Mouse (Mus musculus) thymus, adult 2 months (tissue): ENCODE results near the gene Rgs3. TPM values are rescaled to one million over a fixed set of nuclear protein-coding genes. Genes with fewer than 3 reads are reported as not detected.

ENCODE experiments used
- DNase-seq: peaks from one replicate; pipeline ENCODE4 v3.0.0; 2021
- H3K27ac ChIP-seq: fragments of 200-500 bp; 2 replicates; pipeline ENCODE4 v1.5.1; 2012; ENCODE audit warnings: low read length, control low read depth; ENCODE audit not compliant: control insufficient read depth, insufficient read depth
- H3K27me3 ChIP-seq: fragments of 200-500 bp; 2 replicates; pipeline ENCODE4 v1.6.1; 2012; ENCODE audit warnings: mild to moderate bottlenecking, low read length, moderate library complexity, mixed read lengths; ENCODE audit not compliant: control insufficient read depth, insufficient read depth
- H3K36me3 ChIP-seq: fragments of 200-500 bp; 2 replicates; pipeline ENCODE4 v1.6.1; 2012; ENCODE audit warnings: mild to moderate bottlenecking, low read length, moderate library complexity; ENCODE audit not compliant: control insufficient read depth, insufficient read depth
- H3K4me1 ChIP-seq: fragments of 200-500 bp; replicated peaks from 2 replicates; pipeline ENCODE4 v1.6.1; 2012; ENCODE audit warnings: low read length; ENCODE audit not compliant: control insufficient read depth, insufficient read depth
- H3K4me3 ChIP-seq: fragments of 200-500 bp; 2 replicates; pipeline ENCODE4 v1.5.1; 2012; ENCODE audit warnings: mild to moderate bottlenecking, low read length, control low read depth, moderate library complexity; ENCODE audit not compliant: control insufficient read depth, insufficient read depth
- CTCF ChIP-seq: fragments of 200-500 bp; IDR thresholded peaks from 2 replicates; pipeline ENCODE4 v1.5.1; 2012; ENCODE audit warnings: mild to moderate bottlenecking, control low read depth, low read length, moderate library complexity, borderline replicate concordance; ENCODE audit not compliant: control insufficient read depth, poor library complexity, insufficient read depth; ENCODE audit errors: extremely low read depth
- POLR2A ChIP-seq: fragments of 200-500 bp; IDR thresholded peaks from 2 replicates; pipeline ENCODE4 v1.6.1; 2012; ENCODE audit warnings: mild to moderate bottlenecking, low read length, control low read depth, moderate library complexity; ENCODE audit not compliant: control insufficient read depth, poor library complexity, insufficient read depth; ENCODE audit errors: extremely low read depth
- WGBS: fragments of 180-500 bp; shearing (Covaris S2); methylation state at CpG from one replicate; pipeline ENCODE4 v1.1.7; 2018; 5-methylcytosine and 5-hydroxymethylcytosine counted together
- polyA plus RNA-seq: library from polyadenylated mRNA; depleted of rRNA; stranded (reverse); fragments of >200 nt; gene quantifications from 2 replicates; pipeline ENCODE4 v1.2.3, GENCODE M21; 2012

The Rgs3 gene
- polyA plus RNA-seq, 1 experiment, result 81.3 TPM

- DNase-seq, result peak; percentile 28
- H3K36me3 ChIP-seq, result no peaks in the 10 kb centered on the region
- WGBS, result 35% methylated on average over 16 of the region's 16 CpGs
- no peak overlapping the region for H3K27ac ChIP-seq
- no peaks in the 10 kb centered on the region for H3K27me3 ChIP-seq
- no peak overlapping the region for H3K4me3 ChIP-seq
- no peak for TF ChIP-seq CTCF
- no peak for TF ChIP-seq POLR2A
- H3K4me1 ChIP-seq, result peaks cover 10% of the 10 kb centered on the region
Measured at GRCm38 (mm10) chr4:62619232-62619964, 59.8 kb downstream of the Rgs3 start.

- no peak overlapping the region for H3K27ac ChIP-seq
- H3K36me3 ChIP-seq, result no peaks in the 10 kb centered on the region
- 95% methylated on average over 3 of the region's 3 CpGs for WGBS
- H3K4me3 ChIP-seq, result no peak overlapping the region
- no peaks in the 10 kb centered on the region for H3K27me3 ChIP-seq
- no peak for DNase-seq
- peaks cover 8% of the 10 kb centered on the region for H3K4me1 ChIP-seq
- TF ChIP-seq POLR2A (no peak), CTCF (no peak)
Measured at GRCm38 (mm10) chr4:62619965-62620244, 60.3 kb downstream of the Rgs3 start.

GRCm38 (mm10) chr4:62621151-62621550 lies 61.5 kb downstream of the Rgs3 start:
- no peak overlapping the region for H3K4me3 ChIP-seq
- H3K27me3 ChIP-seq, result no peaks in the 10 kb centered on the region
- DNase-seq, result no peak
- TF ChIP-seq POLR2A (no peak), CTCF (no peak)
- peaks cover 11% of the 10 kb centered on the region for H3K4me1 ChIP-seq
- H3K27ac ChIP-seq, result no peak overlapping the region
- H3K36me3 ChIP-seq, result no peaks in the 10 kb centered on the region
- WGBS, result 97% methylated on average over 9 of the region's 9 CpGs

- no peak for TF ChIP-seq CTCF
- TF ChIP-seq POLR2A, result no peak
- peaks cover 17% of the 10 kb centered on the region for H3K4me1 ChIP-seq
- H3K4me3 ChIP-seq, result no peak overlapping the region
- no peak overlapping the region for H3K27ac ChIP-seq
- 96% methylated on average over 14 of the region's 14 CpGs for WGBS
- no peak for DNase-seq
- no peaks in the 10 kb centered on the region for H3K36me3 ChIP-seq
- H3K27me3 ChIP-seq, result no peaks in the 10 kb centered on the region
Measured at GRCm38 (mm10) chr4:62621880-62622675, 62.4 kb downstream of the Rgs3 start.

- TF ChIP-seq CTCF (no peak), POLR2A (no peak)
- H3K27ac ChIP-seq, result no peak overlapping the region
- 96% methylated on average over 13 of the region's 13 CpGs for WGBS
Measured at GRCm38 (mm10) chr4:62623251-62624015, 63.8 kb downstream of the Rgs3 start.

GRCm38 (mm10) chr4:62624679-62625450 lies 65.2 kb downstream of the Rgs3 start:
- Histone ChIP-seq H3K27me3 (no peaks in the 10 kb centered on the region), H3K36me3 (no peaks in the 10 kb centered on the region), H3K27ac (no peak overlapping the region), H3K4me3 (no peak overlapping the region), H3K4me1 (peaks cover 17% of the 10 kb centered on the region)
- DNase-seq, result no peak
- TF ChIP-seq POLR2A (no peak), CTCF (no peak)
- WGBS, result 86% methylated on average over 15 of the region's 15 CpGs

More at GRCm38 (mm10) chr4:62623251-62624015, 63.8 kb downstream of the Rgs3 start:
- Histone ChIP-seq H3K27me3 (no peaks in the 10 kb centered on the region), H3K36me3 (no peaks in the 10 kb centered on the region), H3K4me3 (no peak overlapping the region), H3K4me1 (peaks cover 18% of the 10 kb centered on the region)
- no peak for DNase-seq
